Mouse (Mus musculus) gonadal fat pad, adult 2 months (tissue): ENCODE measurements around the gene Ppip5k2. TPM values are rescaled to one million over a fixed set of nuclear protein-coding genes. Genes with fewer than 3 reads are reported as not detected.

Source experiments
- DNase-seq: peaks from one replicate; pipeline ENCODE4 v3.0.0-alpha.2; 2012; ENCODE audit warnings: low read depth
- polyA plus RNA-seq: library from polyadenylated mRNA; depleted of rRNA; stranded (reverse); fragments of >200 nt; gene quantifications from 2 replicates; pipeline ENCODE4 v1.2.3, GENCODE M21; 2012

Gene Ppip5k2
- polyA plus RNA-seq, 1 experiment: 4.5 TPM

GRCm38 (mm10) chr1:97759841-97760240 is 10.4 kb downstream of the Ppip5k2 start:
- no peak for DNase-seq

- no peak for DNase-seq
Observed at GRCm38 (mm10) chr1:97754392-97754791, 15.8 kb downstream of the Ppip5k2 start.

- DNase-seq: no peak
Observed at GRCm38 (mm10) chr1:97753216-97753615, 17.0 kb downstream of the Ppip5k2 start.

GRCm38 (mm10) chr1:97748163-97748562 is 22.0 kb downstream of the Ppip5k2 start:
- DNase-seq: no peak

GRCm38 (mm10) chr1:97746261-97746660 is 23.9 kb downstream of the Ppip5k2 start:
- DNase-seq: no peak

- no peak for DNase-seq
Observed at GRCm38 (mm10) chr1:97745712-97746111, 24.5 kb downstream of the Ppip5k2 start.

GRCm38 (mm10) chr1:97743063-97743462 is 27.1 kb downstream of the Ppip5k2 start:
- DNase-seq: no peak

GRCm38 (mm10) chr1:97729339-97729738 is 40.9 kb downstream of the Ppip5k2 start:
- DNase-seq: no peak

GRCm38 (mm10) chr1:97726730-97727129 is 43.5 kb downstream of the Ppip5k2 start:
- DNase-seq: no peak

GRCm38 (mm10) chr1:97718440-97718839 is 51.8 kb downstream of the Ppip5k2 start:
- no peak for DNase-seq

- DNase-seq: no peak
Observed at GRCm38 (mm10) chr1:97714334-97714868, 55.8 kb downstream of the Ppip5k2 start.

GRCm38 (mm10) chr1:97710520-97710919 is 59.7 kb downstream of the Ppip5k2 start:
- DNase-seq: no peak

- DNase-seq: no peak
Observed at GRCm38 (mm10) chr1:97705389-97705788, 64.8 kb downstream of the Ppip5k2 start.

- DNase-seq: no peak
Observed at GRCm38 (mm10) chr1:97704646-97705045, 65.6 kb downstream of the Ppip5k2 start.

GRCm38 (mm10) chr1:97698956-97699570 is 71.1 kb downstream of the Ppip5k2 start:
- no peak for DNase-seq

GRCm38 (mm10) chr1:97697273-97697672 is 72.9 kb downstream of the Ppip5k2 start:
- no peak for DNase-seq

GRCm38 (mm10) chr1:97693825-97694224 is 76.4 kb downstream of the Ppip5k2 start:
- DNase-seq: no peak

GRCm38 (mm10) chr1:97688756-97689155 is 81.5 kb downstream of the Ppip5k2 start:
- no peak for DNase-seq

GRCm38 (mm10) chr1:97676526-97677177 is 93.6 kb downstream of the Ppip5k2 start:
- no peak for DNase-seq

- no peak for DNase-seq
Observed at GRCm38 (mm10) chr1:97676115-97676514, 94.1 kb downstream of the Ppip5k2 start.

- no peak for DNase-seq
Observed at GRCm38 (mm10) chr1:97672849-97673248, 97.4 kb downstream of the Ppip5k2 start.

GRCm38 (mm10) chr1:97667288-97667687 is 102.9 kb downstream of the Ppip5k2 start:
- no peak for DNase-seq

- no peak for DNase-seq
Observed at GRCm38 (mm10) chr1:97662324-97662723, 107.9 kb downstream of the Ppip5k2 start.
